Mouse (Mus musculus): Measurements from ENCODE around the gene Esrp2.

- no peak for TF ChIP-seq CTCF (IDR thresholded peaks at IDR 0.05; ENCODE audit: control insufficient read depth, insufficient read depth, insufficient read length)
- TF ChIP-seq USF1 (IDR thresholded peaks at IDR 0.05; ENCODE audit: low read depth), result no peak
- TF ChIP-seq CEBPB (IDR thresholded peaks at IDR 0.05; ENCODE audit: low read depth), result no peak
- no peak for TF ChIP-seq MYOD1 (IDR thresholded peaks at IDR 0.05; ENCODE audit: control insufficient read depth, insufficient read length, low read depth)
Observed at GRCm38 (mm10) chr8:106163251-106163650, 26.5 kb upstream of the Esrp2 start.
